Mouse (Mus musculus): ENCODE results near the gene St6galnac4.

DNA sequence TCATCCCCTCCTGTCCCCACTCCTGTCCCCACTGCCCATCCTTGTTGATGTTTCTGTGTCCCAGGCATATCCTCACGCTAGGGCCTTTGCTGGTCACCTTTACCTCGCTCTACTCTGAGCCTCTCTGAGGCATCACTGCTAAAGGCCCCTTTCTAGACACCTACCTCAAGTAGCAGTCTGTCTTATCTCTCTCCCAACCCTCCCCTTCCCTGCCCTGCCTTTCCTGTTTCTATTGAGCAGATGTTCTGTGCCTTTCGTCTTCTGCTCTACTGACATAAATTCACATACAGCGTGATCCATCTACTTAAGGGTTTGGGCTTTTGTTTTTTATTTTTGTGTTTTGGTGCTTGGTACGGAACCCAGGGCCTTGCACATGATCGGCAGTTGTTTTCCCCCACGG is 30.9 kb upstream of the St6galnac4 start:
- TF ChIP-seq CTCF (IDR thresholded peaks at IDR 0.05; ENCODE audit: low read depth, low read length), result no peak
- no peak for TF ChIP-seq POLR2AphosphoS5 (IDR thresholded peaks at IDR 0.05; ENCODE audit: insufficient replicate concordance, low read depth, low read length)
